Mouse (Mus musculus) lung, postnatal 14 days (tissue): ENCODE results near the gene Gm42517.

Experiments
- DNase-seq: peaks from one replicate; pipeline ENCODE4 v3.0.0; 2021

Gm42517 gene

GRCm38 (mm10) chr5:108367871-108368332, at the start of gene Gm42517:
TSS of gene Gm42517 (minus strand) at chr5:108367922.
- DNase-seq: no peak

GRCm38 (mm10) chr5:108414711-108415110, 47.0 kb upstream of the Gm42517 start:
- no peak for DNase-seq

- DNase-seq: no peak
These were observed 39.3 kb upstream of the Gm42517 start for GRCm38 (mm10) chr5:108406977-108407376.

GRCm38 (mm10) chr5:108405460-108405859, 37.7 kb upstream of the Gm42517 start:
- no peak for DNase-seq

- DNase-seq: no peak
These were observed 35.7 kb upstream of the Gm42517 start for GRCm38 (mm10) chr5:108403453-108403852.

- no peak for DNase-seq
These were observed 22.0 kb upstream of the Gm42517 start for GRCm38 (mm10) chr5:108389744-108390143.

GRCm38 (mm10) chr5:108388201-108388600, 20.5 kb upstream of the Gm42517 start, which contains the start of gene Pde6b:
TSS of gene Pde6b (plus strand) at chr5:108388391.
- DNase-seq: no peak

GRCm38 (mm10) chr5:108386449-108386848, 18.7 kb upstream of the Gm42517 start:
- DNase-seq: no peak

- DNase-seq: no peak
These were observed 17.9 kb upstream of the Gm42517 start for GRCm38 (mm10) chr5:108385632-108386031.

- no peak for DNase-seq
These were observed 10.6 kb upstream of the Gm42517 start for GRCm38 (mm10) chr5:108378346-108378745.

GRCm38 (mm10) chr5:108376059-108376458, 8.3 kb upstream of the Gm42517 start:
- DNase-seq: no peak

- no peak for DNase-seq
These were observed 6.4 kb upstream of the Gm42517 start for GRCm38 (mm10) chr5:108374079-108374478.

GRCm38 (mm10) chr5:108369964-108370363, 2.2 kb upstream of the Gm42517 start:
- no peak for DNase-seq

GRCm38 (mm10) chr5:108368851-108369621, 1.3 kb upstream of the Gm42517 start:
- DNase-seq: peak; percentile 9

GRCm38 (mm10) chr5:108368446-108368845, 724 bp upstream of the Gm42517 start:
- no peak for DNase-seq

- DNase-seq: peak; percentile 19
These were observed 509 bp downstream of the Gm42517 start for GRCm38 (mm10) chr5:108366984-108367841.

- no peak for DNase-seq
These were observed 1.3 kb downstream of the Gm42517 start for GRCm38 (mm10) chr5:108366328-108366983.

- DNase-seq: no peak
These were observed 5.4 kb downstream of the Gm42517 start for GRCm38 (mm10) chr5:108362330-108362729.

- DNase-seq: no peak
These were observed 7.5 kb downstream of the Gm42517 start for GRCm38 (mm10) chr5:108360211-108360610.

- no peak for DNase-seq
These were observed 8.2 kb downstream of the Gm42517 start for GRCm38 (mm10) chr5:108359491-108359890.

GRCm38 (mm10) chr5:108357862-108358261, 9.9 kb downstream of the Gm42517 start:
- DNase-seq: no peak

- DNase-seq: no peak
These were observed 13.7 kb downstream of the Gm42517 start for GRCm38 (mm10) chr5:108354056-108354455.

- DNase-seq: no peak
These were observed 18.1 kb downstream of the Gm42517 start for GRCm38 (mm10) chr5:108349511-108350148.
